Mouse (Mus musculus) liver, embryonic 16.5 days (tissue): ENCODE data around the gene Tiparp. TPM values are rescaled to one million over a fixed set of nuclear protein-coding genes. Genes with fewer than 3 reads are reported as not detected.
A peak's percentile ranks its signal among the peaks of the same experiment; 100 is the strongest.

Experiments
- ATAC-seq: fragments of 200-750 bp; cut with Nextera tagmentation; 2 replicates; pipeline ENCODE4 v1.8.0; 2017; ENCODE audit warnings: low read depth, mild to moderate bottlenecking, moderate number of reproducible peaks, moderate library complexity
- H3K27ac ChIP-seq: fragments of 300-500 bp; sonication (generic); 2 replicates; pipeline ENCODE4 v1.5.1; 2014; ENCODE audit warnings: mild to moderate bottlenecking, low read length
- H3K27me3 ChIP-seq: fragments of 300-500 bp; sonication (generic); 2 replicates; pipeline ENCODE4 v1.6.1; 2014; ENCODE audit warnings: low read depth, low read length, mixed read lengths; ENCODE audit not compliant: control insufficient read depth, insufficient read depth
- H3K36me3 ChIP-seq: fragments of 300-500 bp; sonication (generic); 2 replicates; pipeline ENCODE4 v1.6.1; 2014; ENCODE audit warnings: mild to moderate bottlenecking; ENCODE audit not compliant: control insufficient read depth, insufficient read depth
- H3K4me1 ChIP-seq: fragments of 300-500 bp; sonication (generic); 2 replicates; pipeline ENCODE4 v1.6.1; 2014; ENCODE audit warnings: low read depth, low read length, mixed read lengths; ENCODE audit not compliant: control insufficient read depth
- H3K4me2 ChIP-seq: fragments of 300-500 bp; sonication (generic); 2 replicates; pipeline ENCODE4 v1.6.1; 2014; ENCODE audit warnings: low read depth, low read length, mixed read lengths
- H3K4me3 ChIP-seq: fragments of 300-500 bp; sonication (generic); 2 replicates; pipeline ENCODE4 v1.5.1; 2014; ENCODE audit warnings: low read depth, mild to moderate bottlenecking, low read length
- H3K9ac ChIP-seq: fragments of 300-500 bp; sonication (generic); 2 replicates; pipeline ENCODE4 v1.6.1; 2014; ENCODE audit warnings: low read depth, low read length
- H3K9me3 ChIP-seq: fragments of 300-500 bp; sonication (generic); replicated peaks from 2 replicates; pipeline ENCODE4 v1.6.1; 2016; ENCODE audit warnings: low read length; ENCODE audit not compliant: control insufficient read depth
- WGBS: fragments of 180-500 bp; shearing (Covaris S2); extraction: QIAGEN DNeasy Blood & Tissue Kit; methylation state at CpG from one replicate; pipeline ENCODE4 v1.1.7; 2014; ENCODE audit not compliant: insufficient replicate concordance; 5-methylcytosine and 5-hydroxymethylcytosine counted together
- polyA plus RNA-seq: library from polyadenylated mRNA; unstranded; fragments of >200 nt; fragmentation: Nextera tagmentation; extraction: Ambion mirVana; gene quantifications from 2 replicates; pipeline ENCODE4 v1.2.1, GENCODE M21; 2015

Gene Tiparp
- polyA plus RNA-seq, 1 experiment from 2014 or later, result 6.5 TPM

DNA sequence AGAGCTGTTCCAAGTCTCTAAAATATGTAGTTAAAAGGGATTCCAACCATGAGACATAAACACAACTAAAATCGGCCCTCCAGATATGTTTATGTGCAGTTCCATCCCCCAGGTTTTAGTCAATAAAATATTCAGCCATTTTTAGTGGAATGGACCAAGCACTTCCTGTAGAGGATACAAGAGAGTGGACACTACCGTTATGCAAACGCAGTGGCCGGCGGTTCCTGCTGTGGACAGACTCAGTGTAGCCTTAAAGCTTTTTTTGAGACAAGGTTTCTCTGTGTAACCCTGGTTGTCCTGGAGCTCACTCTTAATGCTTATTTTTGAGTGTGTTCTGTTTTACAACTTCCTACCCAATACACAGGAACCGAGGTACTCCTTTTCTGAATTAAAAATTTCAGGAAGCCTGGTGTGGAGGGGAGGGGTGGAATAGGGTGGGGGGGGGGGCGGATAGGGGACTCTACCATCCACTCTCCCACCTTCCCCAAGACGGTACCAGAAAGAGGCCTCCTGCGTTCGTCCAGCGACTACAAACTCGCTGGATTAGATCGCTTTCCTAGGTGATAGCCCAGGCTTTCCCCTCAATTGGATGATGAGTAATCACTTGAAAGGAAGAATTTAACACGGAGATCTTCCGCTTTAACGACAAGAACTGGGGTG is 57.7 kb downstream of the Tiparp start:
- Histone ChIP-seq H3K9me3 (no peaks in the 10 kb centered on the region), H3K36me3 (no peaks in the 10 kb centered on the region), H3K4me2 (peak overlapping the region; percentile 47), H3K4me3 (peak overlapping the region; percentile 27; the same call in 1 of the 2 replicates), H3K4me1 (no peaks in the 10 kb centered on the region), H3K9ac (peak overlapping the region; percentile 14; the same call in 1 of the 2 replicates), H3K27me3 (no peaks in the 10 kb centered on the region), H3K27ac (no peak overlapping the region)
- WGBS, result 23% methylated on average over 16 of the region's 16 CpGs
- no peak for ATAC-seq

GRCm38 (mm10) chr3:65586483-65586905 is 58.3 kb downstream of the Tiparp start:
- Histone ChIP-seq H3K36me3 (no peaks in the 10 kb centered on the region), H3K4me1 (no peaks in the 10 kb centered on the region), H3K9ac (peak overlapping the region; percentile 14; the same call in 1 of the 2 replicates), H3K9me3 (no peaks in the 10 kb centered on the region), H3K4me3 (peak overlapping the region; percentile 27; the same call in 1 of the 2 replicates), H3K27me3 (no peaks in the 10 kb centered on the region), H3K27ac (no peak overlapping the region), H3K4me2 (peak overlapping the region; percentile 47)
- 7% methylated on average over 16 of the region's 16 CpGs for WGBS
- peak; percentile 35; the same call in 1 of the 2 replicates for ATAC-seq

DNA sequence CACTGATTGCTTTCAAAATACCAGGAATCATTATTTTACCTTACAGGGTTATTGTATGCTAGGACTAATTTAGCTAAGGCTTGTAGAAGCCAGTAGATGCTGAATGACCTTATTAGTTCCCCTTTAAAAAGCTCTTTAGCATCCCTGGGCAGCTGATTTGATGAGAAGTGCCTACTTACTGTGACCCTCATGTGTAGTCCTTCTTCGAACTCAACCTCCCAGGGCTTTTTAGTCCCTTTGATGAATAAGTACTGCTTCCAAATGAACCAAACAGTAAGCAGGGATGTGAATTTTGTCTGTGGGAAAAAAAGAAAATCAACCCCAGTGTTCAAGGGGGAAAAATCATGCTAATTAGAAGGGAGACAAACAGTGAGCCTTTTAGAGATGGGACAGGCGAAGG is 58.8 kb downstream of the Tiparp start:
- H3K36me3 ChIP-seq, result no peaks in the 10 kb centered on the region
- H3K4me2 ChIP-seq, result no peak overlapping the region
- no peak overlapping the region for H3K27ac ChIP-seq
- H3K4me3 ChIP-seq, result no peak overlapping the region
- H3K27me3 ChIP-seq, result no peaks in the 10 kb centered on the region
- 48% methylated on average over 2 of the region's 2 CpGs for WGBS
- H3K4me1 ChIP-seq, result no peaks in the 10 kb centered on the region
- no peaks in the 10 kb centered on the region for H3K9me3 ChIP-seq
- no peak for ATAC-seq
- H3K9ac ChIP-seq, result no peak overlapping the region

- Histone ChIP-seq H3K9me3 (no peaks in the 10 kb centered on the region), H3K4me3 (no peak overlapping the region), H3K36me3 (no peaks in the 10 kb centered on the region), H3K27ac (no peak overlapping the region), H3K4me1 (no peaks in the 10 kb centered on the region), H3K4me2 (no peak overlapping the region), H3K9ac (no peak overlapping the region), H3K27me3 (no peaks in the 10 kb centered on the region)
- 59% methylated on average over 3 of the region's 3 CpGs for WGBS
- ATAC-seq, result no peak
These were observed 60.2 kb downstream of the Tiparp start for GRCm38 (mm10) chr3:65588424-65588823.

GRCm38 (mm10) chr3:65592850-65593249 is 64.6 kb downstream of the Tiparp start:
- H3K36me3 ChIP-seq, result no peaks in the 10 kb centered on the region

GRCm38 (mm10) chr3:65594493-65594892 is 66.3 kb downstream of the Tiparp start:
- H3K4me3 ChIP-seq, result no peak overlapping the region
- no peaks in the 10 kb centered on the region for H3K9me3 ChIP-seq
- no peak overlapping the region for H3K9ac ChIP-seq
- H3K4me1 ChIP-seq, result no peaks in the 10 kb centered on the region
- no peaks in the 10 kb centered on the region for H3K36me3 ChIP-seq
- ATAC-seq, result no peak
- no peaks in the 10 kb centered on the region for H3K27me3 ChIP-seq
- no peak overlapping the region for H3K4me2 ChIP-seq
- H3K27ac ChIP-seq, result no peak overlapping the region

More at GRCm38 (mm10) chr3:65592850-65593249, 64.6 kb downstream of the Tiparp start:
- H3K9me3 ChIP-seq, result no peaks in the 10 kb centered on the region
- no peaks in the 10 kb centered on the region for H3K27me3 ChIP-seq
- H3K9ac ChIP-seq, result no peak overlapping the region
- no peak overlapping the region for H3K27ac ChIP-seq
- no peaks in the 10 kb centered on the region for H3K4me1 ChIP-seq
- H3K4me2 ChIP-seq, result no peak overlapping the region
- no peak for ATAC-seq
- H3K4me3 ChIP-seq, result no peak overlapping the region
- 73% methylated on average over 6 of the region's 6 CpGs for WGBS

DNA sequence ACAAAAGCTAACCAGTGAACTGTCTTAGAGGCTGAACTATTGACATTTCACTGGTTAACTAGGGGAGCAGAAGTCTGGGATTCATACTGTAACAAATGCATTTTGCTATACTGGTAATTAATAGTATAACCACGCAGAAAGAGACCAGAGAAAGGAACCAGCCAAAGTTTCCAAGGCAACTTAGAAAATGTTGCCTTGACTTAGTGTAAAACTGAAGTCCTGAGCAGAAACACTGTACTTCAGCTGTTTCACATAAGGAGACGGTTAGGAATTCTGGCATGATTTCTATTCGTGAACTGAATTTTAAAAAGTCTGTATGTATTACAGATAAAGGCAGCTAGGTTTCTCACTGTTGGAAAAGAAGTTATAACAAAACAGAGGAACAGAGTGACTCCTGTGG is 67.0 kb downstream of the Tiparp start:
- no peak overlapping the region for H3K4me3 ChIP-seq
- no peak overlapping the region for H3K27ac ChIP-seq
- H3K36me3 ChIP-seq, result no peaks in the 10 kb centered on the region
- H3K9ac ChIP-seq, result no peak overlapping the region
- ATAC-seq, result no peak
- 69% methylated on average over 3 of the region's 3 CpGs for WGBS
- H3K9me3 ChIP-seq, result no peaks in the 10 kb centered on the region
- H3K4me2 ChIP-seq, result no peak overlapping the region
- H3K4me1 ChIP-seq, result no peaks in the 10 kb centered on the region
- no peaks in the 10 kb centered on the region for H3K27me3 ChIP-seq

DNA sequence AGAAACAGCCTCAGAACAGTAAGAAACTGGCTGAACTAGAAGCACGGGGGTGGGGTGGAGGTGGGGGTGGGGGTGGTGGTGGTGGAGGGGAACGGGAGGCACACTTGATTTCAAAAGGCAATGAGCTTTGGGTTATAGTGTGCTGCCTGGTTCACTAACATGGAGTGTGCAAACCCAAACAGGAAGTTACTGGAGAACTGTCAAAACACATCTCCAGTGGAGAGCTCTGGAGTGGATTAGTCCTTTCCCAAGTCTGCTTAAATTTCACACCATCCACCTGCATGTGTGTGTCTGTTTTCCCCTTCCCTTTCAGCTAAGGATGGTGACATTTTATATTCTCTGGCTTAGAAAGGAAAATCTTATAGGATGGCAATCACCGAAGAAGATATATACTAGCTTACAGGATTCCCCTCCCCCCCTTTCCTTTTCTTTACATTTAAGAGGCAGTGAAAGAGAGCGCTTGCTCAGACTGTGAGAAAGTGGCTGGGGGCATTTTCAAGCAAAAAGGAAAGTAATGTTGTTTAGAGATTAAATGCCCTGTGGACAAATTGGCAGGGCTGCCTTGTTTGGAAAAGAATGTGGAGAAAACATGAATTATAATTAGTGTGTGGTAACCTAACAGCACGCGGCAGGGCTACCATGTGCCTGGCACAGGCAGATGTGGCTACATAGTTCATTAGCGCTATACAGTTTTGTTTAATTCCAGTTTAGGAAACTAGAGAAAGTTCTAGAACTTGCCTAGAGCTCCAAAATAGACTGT is 70.0 kb downstream of the Tiparp start:
- H3K9ac ChIP-seq, result no peak overlapping the region
- H3K9me3 ChIP-seq, result no peaks in the 10 kb centered on the region
- H3K4me2 ChIP-seq, result no peak overlapping the region
- H3K4me3 ChIP-seq, result no peak overlapping the region
- H3K36me3 ChIP-seq, result no peaks in the 10 kb centered on the region
- H3K4me1 ChIP-seq, result no peaks in the 10 kb centered on the region
- no peaks in the 10 kb centered on the region for H3K27me3 ChIP-seq
- no peak for ATAC-seq
- WGBS, result 54% methylated on average over 7 of the region's 7 CpGs
- H3K27ac ChIP-seq, result no peak overlapping the region

DNA sequence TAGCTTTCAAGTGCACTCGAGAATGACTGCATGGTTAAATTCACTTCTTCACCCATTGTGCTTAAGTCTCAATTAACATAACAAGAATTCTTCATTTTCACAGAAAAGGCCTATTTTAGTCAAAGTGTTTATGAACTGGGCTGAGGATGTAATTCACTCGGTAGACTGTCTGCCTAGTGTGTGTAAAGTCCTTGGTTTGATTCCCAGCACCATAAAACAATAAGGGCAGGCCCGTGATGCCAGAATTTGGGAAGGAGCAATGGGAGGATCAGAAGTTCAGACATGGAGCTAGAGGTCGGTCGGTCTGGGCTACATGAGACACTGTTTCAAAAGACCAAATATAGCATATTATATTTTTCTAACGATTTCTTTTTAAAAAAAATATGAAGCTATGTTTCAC is 70.9 kb downstream of the Tiparp start:
- Histone ChIP-seq H3K9me3 (no peaks in the 10 kb centered on the region), H3K9ac (no peak overlapping the region), H3K27ac (no peak overlapping the region), H3K27me3 (no peaks in the 10 kb centered on the region), H3K4me3 (no peak overlapping the region), H3K4me1 (no peaks in the 10 kb centered on the region), H3K36me3 (no peaks in the 10 kb centered on the region), H3K4me2 (no peak overlapping the region)
- ATAC-seq, result no peak
- 65% methylated on average over 6 of the region's 6 CpGs for WGBS
